Mouse (Mus musculus) urinary bladder, postnatal 36 days (tissue): ENCODE measurements at regions not wholly inside any gene's neighbourhood (a gene's known extent, or its start where the extent isn't known, plus 50 kb on each side); places are given as distances from the start of the nearest gene placed in this dataset.
A peak's percentile ranks its signal among the peaks of the same experiment; 100 is the strongest.

Source experiments
- DNase-seq, 2 experiments: peaks; one replicate each; pipeline ENCODE4 v3.0.0; 2022; ENCODE audit warnings: low spot score in 2 of 2, mixed read lengths in 1 of 2

- DNase-seq, result no peak
Measured at GRCm38 (mm10) chr8:100942680-100943427, 1526.6 kb upstream of the Cdh8 start.

GRCm38 (mm10) chr8:100939533-100939932 is 1523.3 kb upstream of the Cdh8 start:
- no peak for DNase-seq

- DNase-seq, result no peak
Measured at GRCm38 (mm10) chr8:100890307-100890706, 1474.0 kb upstream of the Cdh8 start.

GRCm38 (mm10) chr8:100865624-100866023 is 1449.4 kb upstream of the Cdh8 start:
- no peak for DNase-seq

- DNase-seq, result peak in 1 of 2 experiments; percentile 3
Measured at GRCm38 (mm10) chr8:100850822-100851437, 1434.7 kb upstream of the Cdh8 start.
